Mouse (Mus musculus): Measurements from ENCODE around the gene Cog4. TPM values are rescaled to one million over a fixed set of nuclear protein-coding genes. Genes with fewer than 3 reads are reported as not detected.

The Cog4 gene
- polyA plus RNA-seq, 1 experiment, result 44.9 TPM

DNA sequence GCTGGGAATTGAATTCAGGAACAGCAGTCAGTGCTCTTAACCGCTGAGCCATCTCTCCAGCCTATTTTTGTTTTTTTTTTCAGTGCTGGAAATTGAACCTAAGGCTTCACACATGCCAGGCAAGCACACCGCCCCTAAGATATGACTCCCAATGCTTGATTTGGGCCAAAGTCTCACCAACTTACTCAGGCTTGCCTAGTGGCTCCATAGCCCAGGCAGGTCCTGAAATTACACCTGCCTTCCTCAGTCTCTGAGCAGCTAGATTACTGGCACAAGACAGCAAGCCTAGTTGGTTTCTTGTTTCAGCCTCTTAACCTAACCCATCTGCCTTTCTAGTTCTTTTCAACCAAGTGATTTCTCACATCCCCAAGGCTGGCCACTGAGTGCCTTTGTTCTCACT lies 24.1 kb downstream of the Cog4 start:
- TF ChIP-seq POLR2A (IDR thresholded peaks at IDR 0.05; ENCODE audit: borderline replicate concordance, extremely low read depth, insufficient read depth, insufficient read length, poor library complexity, severe bottlenecking), result no peak
- TF ChIP-seq CTCF (IDR thresholded peaks at IDR 0.05; ENCODE audit: borderline replicate concordance, extremely low read depth, insufficient read depth, insufficient read length), result no peak
- DNase-seq (ENCODE audit: low read depth), result no peak

DNA sequence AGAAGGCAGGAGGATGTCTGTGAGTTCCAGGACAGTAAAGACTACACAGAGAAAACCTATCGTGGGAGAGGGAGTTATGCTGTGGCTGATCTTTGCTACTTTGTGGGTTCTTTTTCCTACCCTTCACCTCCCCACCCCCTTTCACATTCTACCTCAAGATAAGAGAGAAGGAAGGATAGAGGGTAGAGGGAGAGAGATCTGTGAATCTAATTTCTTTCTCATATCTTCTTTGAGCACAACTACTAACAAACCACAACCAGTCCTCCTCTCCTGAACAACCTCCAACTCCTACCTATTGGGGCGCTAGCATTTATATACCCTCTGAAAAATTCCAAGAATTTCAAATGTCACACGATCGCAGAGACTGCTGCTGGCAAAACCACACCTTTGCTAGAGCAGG lies 31.5 kb downstream of the Cog4 start:
- no peak for TF ChIP-seq CTCF (IDR thresholded peaks at IDR 0.05; ENCODE audit: borderline replicate concordance, extremely low read depth, insufficient read depth, insufficient read length)
- TF ChIP-seq POLR2A (IDR thresholded peaks at IDR 0.05; ENCODE audit: borderline replicate concordance, extremely low read depth, insufficient read depth, insufficient read length, poor library complexity, severe bottlenecking), result no peak
- no peak for DNase-seq (ENCODE audit: low read depth)

DNA sequence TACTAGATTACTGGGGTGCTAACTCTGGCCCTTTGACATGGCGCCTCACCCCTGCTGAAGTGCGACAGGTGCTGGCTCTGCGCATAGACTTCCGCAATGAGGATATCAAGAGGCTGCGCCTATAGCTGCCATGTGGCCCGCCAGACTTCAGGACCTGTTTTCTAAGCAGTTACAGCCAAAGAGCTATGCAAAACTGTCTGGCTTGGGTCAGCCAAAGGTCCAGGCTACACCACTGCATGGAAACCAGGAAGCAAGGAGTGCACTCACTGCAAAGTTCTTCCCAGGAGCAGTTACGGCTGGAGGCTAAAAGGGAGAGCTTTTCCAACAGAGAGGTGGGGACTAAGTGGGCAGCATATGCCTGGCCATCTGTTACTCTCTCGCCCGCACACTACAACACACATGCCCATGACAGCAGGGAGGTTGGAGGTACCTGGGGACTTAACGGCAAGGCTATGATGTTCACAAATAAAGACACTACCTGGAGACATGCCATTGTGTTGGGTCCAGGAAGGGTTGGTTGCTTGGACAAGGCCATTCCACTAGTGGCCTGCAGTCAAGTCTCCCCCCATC lies 35.4 kb downstream of the Cog4 start:
- TF ChIP-seq CTCF (IDR thresholded peaks at IDR 0.05; ENCODE audit: borderline replicate concordance, extremely low read depth, insufficient read depth, insufficient read length) (no peak), POLR2A (IDR thresholded peaks at IDR 0.05; ENCODE audit: borderline replicate concordance, extremely low read depth, insufficient read depth, insufficient read length, poor library complexity, severe bottlenecking) (no peak)
- peak; percentile 5 for DNase-seq (ENCODE audit: low read depth)

DNA sequence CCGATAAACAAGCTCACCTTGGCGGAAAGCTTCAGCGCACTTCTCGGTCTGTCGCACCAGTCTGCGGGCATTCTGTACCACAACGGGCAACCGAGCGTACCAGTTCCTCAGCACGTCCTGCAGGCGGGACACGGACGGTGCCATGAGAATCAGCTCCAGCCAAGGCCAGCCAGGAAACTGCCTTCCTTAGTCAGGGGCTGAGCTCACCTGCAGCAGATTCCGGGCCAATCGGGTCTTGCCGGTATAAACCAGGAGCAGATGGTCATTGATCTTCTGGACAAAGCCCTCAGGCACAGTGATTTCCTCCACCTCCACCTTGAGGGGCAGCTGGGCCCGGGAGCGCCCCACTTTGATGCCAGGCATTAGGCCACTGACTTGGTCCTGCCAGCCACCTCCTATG lies 37.4 kb downstream of the Cog4 start:
- DNase-seq (ENCODE audit: low read depth), result no peak
- TF ChIP-seq POLR2A (IDR thresholded peaks at IDR 0.05; ENCODE audit: borderline replicate concordance, extremely low read depth, insufficient read depth, insufficient read length, poor library complexity, severe bottlenecking) (no peak), CTCF (IDR thresholded peaks at IDR 0.05; ENCODE audit: borderline replicate concordance, extremely low read depth, insufficient read depth, insufficient read length) (no peak)

DNA sequence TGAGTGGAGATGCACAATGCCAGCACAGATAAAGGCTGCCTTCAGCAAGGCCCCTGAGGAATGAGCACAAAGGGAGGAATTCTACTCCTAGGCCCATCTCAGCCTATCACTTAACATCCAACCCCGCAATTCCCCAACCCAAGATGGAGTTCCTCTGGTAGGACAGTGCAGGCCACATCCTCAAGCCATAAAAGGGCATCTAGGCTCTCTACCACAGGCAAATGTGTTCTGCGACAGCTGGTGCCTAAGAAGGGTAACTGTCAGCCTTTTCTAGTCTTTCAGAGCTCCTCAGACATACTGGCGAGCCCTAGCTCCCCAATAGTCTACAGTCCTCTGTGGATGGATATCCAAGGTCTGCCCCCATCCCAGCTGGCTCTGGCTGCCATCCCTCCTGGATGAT lies 40.2 kb downstream of the Cog4 start:
- TF ChIP-seq CTCF (IDR thresholded peaks at IDR 0.05; ENCODE audit: borderline replicate concordance, extremely low read depth, insufficient read depth, insufficient read length) (no peak), POLR2A (IDR thresholded peaks at IDR 0.05; ENCODE audit: borderline replicate concordance, extremely low read depth, insufficient read depth, insufficient read length, poor library complexity, severe bottlenecking) (no peak)
- no peak for DNase-seq (ENCODE audit: low read depth)

DNA sequence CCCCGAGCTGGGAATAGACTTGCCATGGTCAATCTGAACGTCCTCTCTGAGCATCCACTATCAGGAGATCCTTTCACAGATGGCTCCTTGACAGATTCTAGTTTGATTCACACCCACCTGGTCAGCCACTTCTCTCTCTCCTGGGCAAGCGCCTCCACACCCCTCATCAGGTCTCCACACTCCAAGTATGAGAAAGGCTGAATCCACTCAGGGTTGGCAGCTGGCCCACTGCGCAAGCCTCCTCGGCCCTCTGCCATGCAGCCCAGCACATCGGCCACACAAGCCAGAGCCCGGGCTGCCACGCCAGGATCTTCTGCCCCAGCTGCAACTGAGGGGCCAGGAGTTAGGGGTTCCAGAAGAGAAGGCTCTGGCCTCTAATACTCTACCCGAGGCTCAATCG lies 41.2 kb downstream of the Cog4 start:
- DNase-seq (ENCODE audit: low read depth), result no peak
- no peak for TF ChIP-seq POLR2A (IDR thresholded peaks at IDR 0.05; ENCODE audit: borderline replicate concordance, extremely low read depth, insufficient read depth, insufficient read length, poor library complexity, severe bottlenecking)
- no peak for TF ChIP-seq CTCF (IDR thresholded peaks at IDR 0.05; ENCODE audit: borderline replicate concordance, extremely low read depth, insufficient read depth, insufficient read length)

DNA sequence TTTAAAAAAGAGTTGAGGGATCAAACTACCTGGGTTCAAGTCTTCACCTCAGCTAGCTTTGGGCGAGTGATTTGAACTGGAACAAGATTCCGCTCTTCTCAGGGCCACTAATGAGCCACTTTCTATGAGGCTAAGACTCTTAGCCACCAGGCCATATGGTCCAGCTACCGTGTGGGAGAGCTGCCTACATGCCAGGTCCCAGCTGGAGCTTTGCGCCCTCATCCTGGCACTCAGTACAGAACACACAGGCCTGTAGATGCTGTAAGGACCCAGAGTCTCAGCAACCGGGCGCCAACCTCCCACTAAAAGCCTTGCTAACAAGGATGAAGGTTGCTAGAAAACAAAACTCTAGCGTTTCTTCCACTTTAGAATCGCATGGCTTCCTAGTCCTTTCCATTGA lies 42.0 kb downstream of the Cog4 start:
- TF ChIP-seq CTCF (IDR thresholded peaks at IDR 0.05; ENCODE audit: borderline replicate concordance, extremely low read depth, insufficient read depth, insufficient read length) (no peak), POLR2A (IDR thresholded peaks at IDR 0.05; ENCODE audit: borderline replicate concordance, extremely low read depth, insufficient read depth, insufficient read length, poor library complexity, severe bottlenecking) (no peak)
- DNase-seq (ENCODE audit: low read depth), result peak; percentile 12

DNA sequence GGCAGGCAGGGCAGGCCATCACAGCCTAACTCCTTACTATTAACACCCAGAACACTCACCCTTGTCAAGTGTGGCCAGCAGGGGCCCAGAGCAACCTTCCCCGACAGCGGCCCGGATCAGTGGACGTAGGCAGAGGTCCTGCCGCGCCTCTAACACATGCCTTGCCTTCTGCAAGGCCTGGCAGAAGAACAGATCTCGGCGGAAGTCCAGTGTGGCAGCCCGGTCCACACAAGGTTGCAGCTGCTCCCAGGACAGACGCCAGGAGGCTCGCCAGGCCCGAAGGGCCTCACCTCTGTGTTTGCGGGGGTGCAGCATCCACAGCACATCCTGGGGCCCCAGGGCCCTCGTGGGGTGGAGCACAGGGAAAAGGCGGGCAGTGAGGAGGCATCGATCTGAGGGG lies 42.5 kb downstream of the Cog4 start:
- no peak for DNase-seq (ENCODE audit: low read depth)
- TF ChIP-seq POLR2A (IDR thresholded peaks at IDR 0.05; ENCODE audit: borderline replicate concordance, extremely low read depth, insufficient read depth, insufficient read length, poor library complexity, severe bottlenecking) (no peak), CTCF (IDR thresholded peaks at IDR 0.05; ENCODE audit: borderline replicate concordance, extremely low read depth, insufficient read depth, insufficient read length) (no peak)

DNA sequence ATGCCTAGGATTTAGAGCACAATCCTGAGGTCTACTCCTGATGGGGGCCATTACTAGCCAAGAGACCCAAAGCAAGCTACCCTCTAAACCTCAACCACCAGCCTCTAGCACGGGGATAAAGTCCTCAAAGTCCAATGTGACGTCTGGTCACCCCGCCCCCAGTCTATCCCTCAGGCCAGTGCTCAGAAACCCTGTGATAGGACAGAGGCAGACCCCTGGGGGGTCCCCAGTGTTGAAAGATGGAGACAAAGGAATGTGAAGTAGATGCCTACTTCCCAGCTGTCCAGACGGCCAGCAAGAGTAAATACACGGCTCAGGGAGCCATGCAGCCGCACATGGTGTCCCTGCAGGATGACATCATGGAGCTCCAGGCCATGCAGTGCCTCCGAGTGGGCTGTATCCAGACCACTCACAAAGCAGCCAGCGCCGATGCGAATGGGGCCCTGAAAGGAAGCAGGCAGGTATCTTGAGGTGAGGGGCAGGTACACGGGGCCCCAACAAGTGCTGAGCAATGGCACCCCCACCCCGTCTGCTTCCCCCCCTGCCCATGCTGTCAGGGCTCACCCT lies 43.6 kb downstream of the Cog4 start:
- no peak for DNase-seq (ENCODE audit: low read depth)
- TF ChIP-seq CTCF (IDR thresholded peaks at IDR 0.05; ENCODE audit: borderline replicate concordance, extremely low read depth, insufficient read depth, insufficient read length) (no peak), POLR2A (IDR thresholded peaks at IDR 0.05; ENCODE audit: borderline replicate concordance, extremely low read depth, insufficient read depth, insufficient read length, poor library complexity, severe bottlenecking) (no peak)

DNA sequence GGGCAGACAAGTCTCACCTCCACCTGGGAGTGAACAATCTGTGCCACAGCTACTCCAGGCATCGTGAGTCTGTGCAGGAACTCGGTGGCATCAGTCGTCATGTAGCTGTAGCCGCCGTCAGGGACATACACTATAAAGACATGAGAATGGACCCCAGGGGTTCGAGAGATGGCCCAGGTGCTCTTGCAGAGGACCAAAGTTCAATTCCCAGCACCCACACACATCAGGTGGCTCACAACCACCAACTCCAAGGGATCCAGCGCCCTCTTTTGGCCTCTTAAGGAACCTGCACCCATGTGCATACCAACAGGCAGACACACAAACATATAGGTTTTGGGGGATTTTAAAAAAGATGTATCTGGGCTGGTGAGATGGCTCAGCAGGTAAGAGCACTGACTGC lies 45.6 kb downstream of the Cog4 start:
- no peak for TF ChIP-seq POLR2A (IDR thresholded peaks at IDR 0.05; ENCODE audit: borderline replicate concordance, extremely low read depth, insufficient read depth, insufficient read length, poor library complexity, severe bottlenecking)
- no peak for TF ChIP-seq CTCF (IDR thresholded peaks at IDR 0.05; ENCODE audit: borderline replicate concordance, extremely low read depth, insufficient read depth, insufficient read length)
- no peak for DNase-seq (ENCODE audit: low read depth)

DNA sequence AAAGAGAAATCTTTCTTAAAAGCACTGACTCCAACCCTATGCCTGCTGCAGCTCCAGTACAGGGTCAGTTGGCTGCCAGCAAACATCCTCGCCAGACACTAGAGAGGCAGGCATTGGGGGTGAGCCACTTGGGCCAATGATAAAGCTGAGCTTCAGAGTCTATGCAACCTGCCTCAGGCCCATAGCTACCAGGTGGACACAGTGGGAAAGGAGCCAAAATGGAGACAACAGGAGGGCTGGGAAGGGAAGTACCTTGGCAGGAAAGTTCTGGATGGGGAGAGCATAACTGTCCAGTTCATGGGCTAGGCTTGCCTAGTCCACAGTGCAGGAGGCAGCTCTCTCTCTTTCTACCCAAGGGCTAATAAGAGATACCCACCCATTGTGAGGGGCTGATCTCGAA lies 46.5 kb downstream of the Cog4 start:
- DNase-seq (ENCODE audit: low read depth), result no peak
- TF ChIP-seq CTCF (IDR thresholded peaks at IDR 0.05; ENCODE audit: borderline replicate concordance, extremely low read depth, insufficient read depth, insufficient read length) (no peak), POLR2A (IDR thresholded peaks at IDR 0.05; ENCODE audit: borderline replicate concordance, extremely low read depth, insufficient read depth, insufficient read length, poor library complexity, severe bottlenecking) (no peak)

DNA sequence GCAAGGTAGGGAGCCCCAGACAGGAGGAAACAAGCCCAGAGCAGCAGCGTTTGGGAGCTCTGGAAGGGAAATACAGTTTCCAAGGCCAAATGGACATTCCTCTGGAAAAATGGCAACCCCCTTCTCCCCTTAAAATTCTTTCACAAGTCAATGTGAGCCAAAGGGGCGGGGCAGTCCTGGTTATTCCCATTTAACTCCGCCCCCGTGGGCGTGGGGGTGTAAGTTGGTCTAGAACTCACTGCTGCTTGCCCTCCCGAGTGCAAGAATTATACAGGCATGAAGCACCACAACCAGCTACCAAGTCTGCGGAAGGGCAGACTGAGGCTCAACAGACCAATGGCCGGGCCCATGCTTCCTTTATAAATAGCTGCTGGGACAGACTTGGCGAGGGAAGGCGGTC lies 48.5 kb downstream of the Cog4 start:
- TF ChIP-seq POLR2A (IDR thresholded peaks at IDR 0.05; ENCODE audit: borderline replicate concordance, extremely low read depth, insufficient read depth, insufficient read length, poor library complexity, severe bottlenecking), result no peak
- no peak for TF ChIP-seq CTCF (IDR thresholded peaks at IDR 0.05; ENCODE audit: borderline replicate concordance, extremely low read depth, insufficient read depth, insufficient read length)
- no peak for DNase-seq (ENCODE audit: low read depth)

Measured in brain, embryonic 14.5 days (tissue).